Mouse (Mus musculus) c-Kit-positive CD71-negative TER-119-negative erythroid progenitor cells, embryonic 14.5 days (primary cell): Measurements from ENCODE around the gene Fos.

Source experiments
- DNase-seq: peaks from one replicate; pipeline ENCODE4 v3.0.0-alpha.2; 2013; ENCODE audit warnings: low read depth

Gene Fos

GRCm38 (mm10) chr12:85461913-85462663 is 11.6 kb upstream of the Fos start:
- DNase-seq: no peak

DNA sequence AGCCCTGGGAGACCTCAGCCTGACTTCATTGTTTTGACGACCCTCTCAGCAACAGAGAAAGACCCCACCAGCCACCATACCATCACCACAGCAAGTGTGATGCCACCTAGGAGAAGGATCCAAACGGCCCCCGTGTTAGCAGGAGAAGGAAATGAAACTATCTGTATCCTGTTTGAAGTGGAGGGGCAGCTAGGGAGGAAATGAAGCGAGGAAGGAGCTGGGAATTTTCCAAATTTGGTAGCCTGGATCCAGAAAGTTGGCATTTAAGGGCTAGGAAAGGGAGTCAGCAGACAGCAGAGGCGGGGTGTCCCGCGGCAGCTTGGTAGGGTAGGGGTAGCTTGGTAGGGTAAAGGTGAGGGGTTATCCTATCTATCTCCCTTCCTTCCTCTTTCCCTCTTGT is 10.9 kb upstream of the Fos start:
- no peak for DNase-seq

GRCm38 (mm10) chr12:85464431-85464830 is 9.3 kb upstream of the Fos start:
- DNase-seq: no peak

DNA sequence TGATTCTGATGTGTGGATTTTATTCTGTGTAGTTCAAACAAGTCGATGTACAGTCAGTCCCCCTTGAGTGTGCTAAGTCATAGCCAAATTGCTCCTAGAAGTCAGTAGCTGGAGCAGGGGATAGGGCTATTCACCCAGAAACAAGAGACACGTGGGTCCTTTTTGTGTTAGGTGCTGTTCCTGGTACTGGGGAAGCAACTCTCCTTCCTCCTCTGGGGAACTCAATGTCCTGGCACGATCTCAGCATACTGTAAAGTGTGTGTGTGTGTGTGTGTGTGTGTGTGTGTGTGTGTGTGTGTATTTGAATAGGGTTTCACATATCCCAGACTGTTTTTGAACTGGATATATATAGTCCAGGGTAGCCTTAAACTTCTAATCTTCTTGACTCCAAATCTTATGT is 8.8 kb upstream of the Fos start:
- no peak for DNase-seq

- DNase-seq: no peak
Observed at GRCm38 (mm10) chr12:85467854-85468253, 5.8 kb upstream of the Fos start.

GRCm38 (mm10) chr12:85468666-85469065 is 5.0 kb upstream of the Fos start:
- DNase-seq: no peak

GRCm38 (mm10) chr12:85471920-85472655 is 1.6 kb upstream of the Fos start:
- no peak for DNase-seq

GRCm38 (mm10) chr12:85472656-85473410 is 857 bp upstream of the Fos start:
- DNase-seq: no peak

DNA sequence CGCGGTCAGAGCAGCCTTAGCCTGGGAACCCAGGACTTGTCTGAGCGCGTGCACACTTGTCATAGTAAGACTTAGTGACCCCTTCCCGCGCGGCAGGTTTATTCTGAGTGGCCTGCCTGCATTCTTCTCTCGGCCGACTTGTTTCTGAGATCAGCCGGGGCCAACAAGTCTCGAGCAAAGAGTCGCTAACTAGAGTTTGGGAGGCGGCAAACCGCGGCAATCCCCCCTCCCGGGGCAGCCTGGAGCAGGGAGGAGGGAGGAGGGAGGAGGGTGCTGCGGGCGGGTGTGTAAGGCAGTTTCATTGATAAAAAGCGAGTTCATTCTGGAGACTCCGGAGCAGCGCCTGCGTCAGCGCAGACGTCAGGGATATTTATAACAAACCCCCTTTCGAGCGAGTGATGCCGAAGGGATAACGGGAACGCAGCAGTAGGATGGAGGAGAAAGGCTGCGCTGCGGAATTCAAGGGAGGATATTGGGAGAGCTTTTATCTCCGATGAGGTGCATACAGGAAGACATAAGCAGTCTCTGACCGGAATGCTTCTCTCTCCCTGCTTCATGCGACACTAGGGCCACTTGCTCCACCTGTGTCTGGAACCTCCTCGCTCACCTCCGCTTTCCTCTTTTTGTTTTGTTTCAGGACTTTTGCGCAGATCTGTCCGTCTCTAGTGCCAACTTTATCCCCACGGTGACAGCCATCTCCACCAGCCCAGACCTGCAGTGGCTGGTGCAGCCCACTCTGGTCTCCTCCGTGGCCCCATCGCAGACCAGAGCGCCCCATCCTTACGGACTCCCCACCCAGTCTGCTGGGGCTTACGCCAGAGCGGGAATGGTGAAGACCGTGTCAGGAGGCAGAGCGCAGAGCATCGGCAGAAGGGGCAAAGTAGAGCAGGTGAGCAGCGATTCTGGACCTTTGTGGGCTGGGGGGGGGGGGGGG is 875 bp downstream of the Fos start:
- no peak for DNase-seq

- no peak for DNase-seq
Observed at GRCm38 (mm10) chr12:85475232-85475919, 1.7 kb downstream of the Fos start.

- DNase-seq: no peak
Observed at GRCm38 (mm10) chr12:85475920-85476828, 2.5 kb downstream of the Fos start.

GRCm38 (mm10) chr12:85477219-85477618 is 3.5 kb downstream of the Fos start:
- no peak for DNase-seq

DNA sequence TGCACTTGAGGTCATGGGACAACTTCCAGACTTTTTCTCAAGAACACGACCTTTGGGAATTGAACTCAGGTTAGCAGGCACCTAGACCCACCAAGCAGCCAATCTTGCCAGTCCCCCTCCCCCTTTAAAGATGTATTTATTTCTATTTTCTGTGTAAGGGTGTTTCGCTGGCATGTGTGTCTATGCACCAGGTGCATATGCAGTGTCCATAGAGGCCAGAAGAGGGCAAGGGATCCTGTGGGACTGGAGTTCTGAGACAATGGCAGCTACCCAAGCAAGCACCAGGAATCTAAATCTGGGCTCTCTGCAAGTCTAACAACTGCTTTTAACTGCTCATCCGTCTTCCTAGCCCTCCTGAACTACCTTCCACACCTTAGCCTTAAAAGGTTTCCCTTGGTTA is 4.1 kb downstream of the Fos start:
- no peak for DNase-seq

GRCm38 (mm10) chr12:85478696-85479095 is 5.0 kb downstream of the Fos start:
- no peak for DNase-seq

- DNase-seq: no peak
Observed at GRCm38 (mm10) chr12:85479190-85479589, 5.5 kb downstream of the Fos start.

DNA sequence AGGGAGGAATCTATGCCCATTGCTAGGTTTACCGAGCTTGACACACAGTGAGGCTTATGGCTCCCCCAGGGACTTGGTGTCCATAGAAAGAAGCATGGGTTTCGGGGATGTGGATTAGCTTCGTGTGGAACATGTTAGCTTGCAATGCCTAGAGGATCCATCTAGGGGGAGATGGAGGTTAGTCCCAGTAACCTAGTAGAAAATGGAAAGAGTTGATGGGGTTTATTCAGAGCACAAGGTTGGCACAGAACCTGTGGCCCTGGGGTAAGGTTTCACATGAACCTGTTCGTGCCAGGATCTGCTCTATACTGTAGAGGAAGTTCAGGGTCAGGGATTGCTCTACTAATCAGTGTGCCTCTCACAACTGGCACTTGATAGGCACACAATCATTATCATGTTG is 9.5 kb downstream of the Fos start:
- DNase-seq: no peak

DNA sequence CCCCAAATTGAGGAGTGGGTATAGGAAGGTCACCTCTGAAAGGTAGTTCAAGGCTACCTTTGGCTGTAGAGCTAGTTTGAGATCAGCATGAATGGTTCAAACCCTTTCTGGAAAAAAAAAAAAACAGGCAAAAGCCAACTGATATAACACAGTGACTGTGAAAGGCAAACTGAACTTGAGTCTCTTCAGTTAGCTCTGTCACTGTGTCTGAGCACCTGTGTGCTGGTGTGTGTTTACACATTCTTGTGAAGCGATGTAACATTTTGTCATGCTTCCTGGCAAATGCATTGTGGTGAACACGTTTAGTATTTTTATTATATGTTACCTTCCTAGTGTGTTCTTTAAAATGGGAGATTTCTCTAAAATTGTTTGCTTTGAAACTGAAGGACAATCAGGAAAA is 11.0 kb downstream of the Fos start:
- no peak for DNase-seq

- peak; percentile 93 for DNase-seq
Observed at GRCm38 (mm10) chr12:85485890-85486765, 12.4 kb downstream of the Fos start.

- DNase-seq: no peak
Observed at GRCm38 (mm10) chr12:85486766-85487069, 13.0 kb downstream of the Fos start.
